Mouse (Mus musculus) myocyte (in vitro differentiated cells): ENCODE results near the gene Olfr818. TPM values are rescaled to one million over a fixed set of nuclear protein-coding genes. Genes with fewer than 3 reads are reported as not detected.
"Not testable (repeated sequence)": the region's sequence is repeated elsewhere in the genome, so short reads cannot be mapped to it uniquely, and the experiment has no call there.

ENCODE experiments used
- H3K27me3 ChIP-seq: one replicate; pipeline ENCODE4 v1.6.1; 2011; ENCODE audit not compliant: control insufficient read depth, insufficient read depth, insufficient read length
- H3K36me3 ChIP-seq: one replicate; pipeline ENCODE4 v1.6.1; 2011; ENCODE audit not compliant: control insufficient read depth, insufficient read depth
- H3K4me2 ChIP-seq: one replicate; pipeline ENCODE4 v1.6.1; 2011; ENCODE audit warnings: low read depth, control low read depth
- H3K4me3 ChIP-seq: one replicate; pipeline ENCODE4 v1.5.1; 2011; ENCODE audit warnings: mild to moderate bottlenecking, control low read depth, moderate library complexity
- H3K79me2 ChIP-seq: one replicate; pipeline ENCODE4 v1.6.1; 2011; ENCODE audit not compliant: control insufficient read depth, insufficient read depth
- H3ac ChIP-seq: one replicate; pipeline ENCODE4 v1.6.1; 2011; ENCODE audit not compliant: control insufficient read depth, insufficient read length
- CEBPB ChIP-seq: IDR thresholded peaks from 2 replicates; pipeline ENCODE4 v1.6.1; 2011; ENCODE audit warnings: mild to moderate bottlenecking, moderate library complexity; ENCODE audit not compliant: poor library complexity, insufficient read depth, severe bottlenecking
- E2F4 ChIP-seq: IDR thresholded peaks from one replicate; pipeline ENCODE4 v1.6.1; 2011; ENCODE audit warnings: mild to moderate bottlenecking, control low read depth, moderate library complexity; ENCODE audit not compliant: insufficient read depth
- MAX ChIP-seq: IDR thresholded peaks from one replicate; pipeline ENCODE4 v1.6.1; 2011; ENCODE audit warnings: low read depth, mild to moderate bottlenecking, control low read depth
- MYOD1 ChIP-seq, 3 experiments: IDR thresholded peaks; one replicate each; pipeline ENCODE4 v1.6.1; 2011; ENCODE audit warnings: control low read depth in 2 of 3, low read depth in 2 of 3, mild to moderate bottlenecking in 2 of 3, moderate library complexity in 1 of 3; ENCODE audit not compliant: insufficient read length in 2 of 3, control insufficient read depth in 1 of 3
- MYOG ChIP-seq, 3 experiments: IDR thresholded peaks; one replicate each; pipeline ENCODE4 v1.6.1; 2011; ENCODE audit warnings: control low read depth in 2 of 3, low read depth in 2 of 3, mild to moderate bottlenecking in 2 of 3; ENCODE audit not compliant: insufficient read length in 2 of 3, control insufficient read depth in 1 of 3, insufficient read depth in 1 of 3
- POLR2A ChIP-seq: IDR thresholded peaks from one replicate; pipeline ENCODE4 v1.6.1; 2011; ENCODE audit warnings: low read depth, mild to moderate bottlenecking, control low read depth, moderate library complexity; ENCODE audit not compliant: insufficient read length
- POLR2AphosphoS2 ChIP-seq: IDR thresholded peaks from one replicate; pipeline ENCODE4 v1.6.1; 2011; ENCODE audit warnings: low read depth, control low read depth; ENCODE audit not compliant: insufficient read length
- REST ChIP-seq: IDR thresholded peaks from one replicate; pipeline ENCODE4 v1.6.1; 2011; ENCODE audit warnings: mild to moderate bottlenecking, control low read depth, moderate library complexity; ENCODE audit not compliant: insufficient read depth, insufficient read length
- SRF ChIP-seq: IDR thresholded peaks from one replicate; pipeline ENCODE4 v1.6.1; 2011; ENCODE audit warnings: low read depth; ENCODE audit not compliant: control insufficient read depth, insufficient read length
- TCF12 ChIP-seq: IDR thresholded peaks from one replicate; pipeline ENCODE4 v1.6.1; 2011; ENCODE audit warnings: mild to moderate bottlenecking, control low read depth; ENCODE audit not compliant: poor library complexity, insufficient read depth, severe bottlenecking
- TCF3 ChIP-seq: IDR thresholded peaks from one replicate; pipeline ENCODE4 v1.6.1; 2011; ENCODE audit warnings: low read depth, control low read depth; ENCODE audit not compliant: insufficient read length
- USF1 ChIP-seq: IDR thresholded peaks from one replicate; pipeline ENCODE4 v1.6.1; 2011; ENCODE audit warnings: low read depth, mild to moderate bottlenecking, control low read depth, moderate library complexity
- polyA plus RNA-seq: library from polyadenylated mRNA; unstranded; fragments of >200 nt; fragmentation: generic; extraction: Trizol; gene quantifications from one replicate; pipeline ENCODE4 v1.2.1, GENCODE M21; 2012; ENCODE audit warnings: missing spikeins

Gene Olfr818
- not detected for polyA plus RNA-seq

DNA sequence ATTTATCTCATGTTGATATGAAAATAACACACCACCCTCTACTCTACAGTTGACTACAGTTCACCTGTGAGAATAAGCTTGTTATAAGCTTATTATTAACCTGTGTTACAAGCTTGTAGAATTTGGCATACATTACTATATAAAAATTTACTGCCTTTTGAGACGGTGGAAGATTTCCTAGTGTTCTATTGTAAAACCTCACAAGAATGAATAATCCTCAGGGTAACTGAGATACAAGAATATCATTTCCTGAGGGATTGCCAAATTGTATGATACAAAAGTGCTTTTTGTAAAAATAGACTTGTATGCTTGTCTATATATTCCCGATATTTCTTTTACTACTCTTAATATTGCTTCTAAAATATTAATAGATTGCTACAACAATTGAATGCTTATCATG, at the start of gene Olfr818:
Olfr818 (minus strand) TSS at position 101 of the 400 bp plus-strand sequence.
- Histone ChIP-seq H3ac (no peak within 1 kb of the TSS), H3K36me3 (no peaks in the 10 kb centered on the region), H3K27me3 (no peaks in the 10 kb centered on the region), H3K79me2 (no peaks in the 10 kb centered on the region), H3K4me3 (no peak within 1 kb of the TSS), H3K4me2 (no peak within 1 kb of the TSS)
- TF ChIP-seq MYOD1 (IDR thresholded peaks at IDR 0.05; ENCODE audit: control insufficient read depth in 1 of 3, insufficient read length in 2 of 3, low read depth in 2 of 3) (no peak), POLR2A (no peak), MAX (no peak), POLR2AphosphoS2 (no peak), USF1 (no peak), REST (no peak), TCF3 (no peak), SRF (no peak), CEBPB (no peak), E2F4 (no peak), MYOG (IDR thresholded peaks at IDR 0.05; ENCODE audit: control insufficient read depth in 1 of 3, insufficient read depth in 1 of 3, insufficient read length in 2 of 3, low read depth in 2 of 3) (no peak), TCF12 (no peak)

DNA sequence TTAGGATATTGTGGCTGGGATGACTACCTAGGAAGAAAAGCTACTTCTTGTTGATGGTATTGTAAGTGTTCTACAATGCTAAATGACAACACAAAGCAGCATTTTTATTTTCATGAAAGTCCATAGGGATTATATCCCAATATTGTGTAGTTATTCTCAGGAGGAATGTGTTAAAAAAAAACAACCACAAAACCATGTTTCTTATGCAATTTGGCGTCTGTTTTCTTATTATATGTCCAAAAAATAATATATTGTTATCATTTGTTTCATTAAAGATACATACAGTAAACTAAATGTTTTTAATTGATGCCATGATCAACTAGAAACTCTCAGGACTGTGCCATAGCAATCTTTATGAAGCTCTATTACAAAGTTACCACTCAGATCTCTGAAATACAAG, 36.1 kb upstream of the Olfr818 start, which contains the start of gene Gm10310:
Gm10310 (minus strand) TSS at position 101 of the 400 bp plus-strand sequence.
- not testable (repeated sequence) for H3K36me3 ChIP-seq

DNA sequence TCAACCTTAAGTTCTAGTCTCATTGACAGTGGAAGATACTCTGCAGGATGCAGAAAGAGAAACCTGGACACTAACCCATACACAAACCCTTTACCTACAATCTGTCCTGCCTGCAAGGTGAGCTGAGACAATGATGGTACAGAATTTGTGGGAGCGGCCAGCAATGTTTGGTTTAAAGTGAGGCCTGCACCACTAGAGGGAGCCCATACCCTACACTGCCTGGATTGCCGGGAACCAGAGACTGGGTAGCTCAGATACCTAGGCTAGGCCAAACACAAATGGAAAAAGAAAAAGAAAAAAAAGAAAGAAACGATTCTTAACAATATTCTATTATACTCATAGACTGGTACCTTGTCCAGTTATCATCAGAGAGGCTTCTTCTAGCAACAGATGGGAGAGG, 33.0 kb upstream of the Olfr818 start:
- H3K79me2 ChIP-seq, H3ac ChIP-seq, H3K4me2 ChIP-seq, H3K27me3 ChIP-seq, H3K36me3 ChIP-seq, H3K4me3 ChIP-seq: not testable (repeated sequence)

More for the DNA sequence above, 36.1 kb upstream of the Olfr818 start, which contains the start of gene Gm10310:
- not testable (repeated sequence) for H3K79me2 ChIP-seq, H3K27me3 ChIP-seq, H3K4me3 ChIP-seq, H3K4me2 ChIP-seq, H3ac ChIP-seq

- H3K4me2 ChIP-seq, H3K79me2 ChIP-seq, H3ac ChIP-seq, H3K27me3 ChIP-seq, H3K4me3 ChIP-seq, H3K36me3 ChIP-seq: not testable (repeated sequence)
These were observed 27.1 kb upstream of the Olfr818 start, which contains the start of gene Olfr247 for GRCm38 (mm10) chr10:129976040-129976439. Gene Olfr247, minus strand, starts transcription at chr10:129976140.

DNA sequence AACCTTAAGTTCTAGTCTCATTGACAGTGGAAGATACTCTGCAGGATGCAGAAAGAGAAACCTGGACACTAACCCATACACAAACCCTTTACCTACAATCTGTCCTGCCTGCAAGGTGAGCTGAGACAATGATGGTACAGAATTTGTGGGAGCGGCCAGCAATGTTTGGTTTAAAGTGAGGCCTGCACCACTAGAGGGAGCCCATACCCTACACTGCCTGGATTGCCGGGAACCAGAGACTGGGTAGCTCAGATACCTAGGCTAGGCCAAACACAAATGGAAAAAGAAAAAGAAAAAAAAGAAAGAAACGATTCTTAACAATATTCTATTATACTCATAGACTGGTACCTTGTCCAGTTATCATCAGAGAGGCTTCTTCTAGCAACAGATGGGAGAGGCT, 24.1 kb upstream of the Olfr818 start:
- H3K36me3 ChIP-seq, H3ac ChIP-seq, H3K4me2 ChIP-seq, H3K79me2 ChIP-seq, H3K27me3 ChIP-seq, H3K4me3 ChIP-seq: not testable (repeated sequence)

- H3K79me2 ChIP-seq, H3K4me2 ChIP-seq, H3ac ChIP-seq, H3K36me3 ChIP-seq, H3K27me3 ChIP-seq, H3K4me3 ChIP-seq: not testable (repeated sequence)
These were observed 18.3 kb upstream of the Olfr818 start, which contains the start of gene Olfr819 for GRCm38 (mm10) chr10:129967166-129967565. Gene Olfr819, minus strand, starts transcription at chr10:129967266.

DNA sequence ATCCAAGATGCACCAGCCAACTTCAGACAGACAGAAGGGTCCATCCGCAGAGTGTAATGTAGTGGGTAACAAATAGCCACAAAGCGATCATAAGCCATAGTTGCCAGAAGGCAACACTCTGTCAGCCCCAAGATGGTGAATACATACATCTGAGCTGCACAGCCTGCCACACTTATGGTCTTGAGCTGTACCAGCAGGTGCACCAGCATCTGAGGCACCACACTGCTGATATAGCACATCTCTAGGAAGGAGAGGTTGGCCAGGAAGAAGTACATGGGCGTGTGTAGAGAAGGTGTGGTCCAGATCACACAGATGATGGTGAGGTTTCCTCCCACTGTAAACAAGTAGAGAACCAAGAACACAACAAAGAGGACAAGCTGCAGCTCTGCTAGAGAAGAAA, 17.3 kb upstream of the Olfr818 start:
- not testable (repeated sequence) for H3ac ChIP-seq, H3K36me3 ChIP-seq, H3K27me3 ChIP-seq, H3K4me3 ChIP-seq, H3K79me2 ChIP-seq, H3K4me2 ChIP-seq
